Mouse (Mus musculus): Measurements from ENCODE around the gene Akr1d1.

Akr1d1 gene

DNA sequence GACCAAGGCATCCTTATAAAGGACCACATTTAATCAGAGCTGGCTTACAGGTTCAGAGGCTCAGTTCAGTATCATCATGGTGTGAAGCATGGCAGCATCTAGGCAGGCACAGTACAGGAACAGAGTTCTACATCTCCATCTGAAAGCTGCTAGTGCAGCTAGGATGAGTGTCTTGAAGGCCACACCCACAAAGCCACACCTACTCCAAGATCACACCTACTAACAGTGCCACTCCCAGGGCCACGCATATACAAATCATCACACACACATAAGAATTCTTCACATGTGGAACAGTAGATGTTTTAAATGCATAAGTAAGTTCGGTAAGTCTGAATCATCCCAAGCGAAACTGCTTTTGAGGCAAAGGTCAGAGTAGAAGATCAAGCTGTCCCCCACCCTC, 33.9 kb downstream of the Akr1d1 start:
- DNase-seq (ENCODE audit: low spot score in 2 of 2), result no peak

DNA sequence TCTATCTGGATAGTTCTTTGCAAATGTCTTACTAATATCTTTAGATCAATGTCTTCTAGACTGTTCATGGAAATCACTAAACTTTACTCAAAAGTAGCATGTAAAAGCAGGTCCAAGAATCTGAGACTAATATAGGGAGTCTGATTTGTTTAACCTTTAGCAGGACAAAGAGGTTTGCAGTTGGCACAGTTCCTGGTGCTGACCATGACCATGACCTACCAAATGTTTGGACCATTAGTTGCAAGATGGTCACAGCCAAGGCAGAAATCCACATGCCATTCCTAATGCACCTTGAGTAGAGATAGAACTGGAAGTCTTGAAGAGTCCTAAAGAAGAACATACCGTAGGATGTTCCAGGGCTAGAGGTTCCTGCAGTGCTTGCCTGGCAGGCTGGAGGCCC, 37.4 kb downstream of the Akr1d1 start:
- no peak for DNase-seq (ENCODE audit: low spot score in 2 of 2)

DNA sequence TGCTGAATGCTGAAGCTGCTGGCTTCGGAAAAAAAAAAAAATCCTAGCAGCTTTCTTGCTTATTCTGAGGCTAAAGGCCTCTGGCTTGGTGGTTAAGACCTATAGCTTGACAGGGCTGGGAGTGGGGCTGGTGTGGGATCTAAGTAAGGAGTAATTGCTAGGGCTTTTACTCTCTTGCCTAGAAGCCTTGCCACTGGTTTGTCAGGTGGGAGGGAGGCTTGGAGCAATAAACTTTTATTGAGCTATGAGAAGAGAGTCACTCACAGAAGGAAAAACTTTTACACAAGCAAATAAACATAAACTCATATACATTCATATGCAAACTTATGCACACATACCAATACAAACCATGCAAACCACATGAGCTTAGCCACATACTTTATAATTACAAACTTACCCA, 42.0 kb downstream of the Akr1d1 start:
- no peak for DNase-seq (ENCODE audit: low spot score in 2 of 2)

DNA sequence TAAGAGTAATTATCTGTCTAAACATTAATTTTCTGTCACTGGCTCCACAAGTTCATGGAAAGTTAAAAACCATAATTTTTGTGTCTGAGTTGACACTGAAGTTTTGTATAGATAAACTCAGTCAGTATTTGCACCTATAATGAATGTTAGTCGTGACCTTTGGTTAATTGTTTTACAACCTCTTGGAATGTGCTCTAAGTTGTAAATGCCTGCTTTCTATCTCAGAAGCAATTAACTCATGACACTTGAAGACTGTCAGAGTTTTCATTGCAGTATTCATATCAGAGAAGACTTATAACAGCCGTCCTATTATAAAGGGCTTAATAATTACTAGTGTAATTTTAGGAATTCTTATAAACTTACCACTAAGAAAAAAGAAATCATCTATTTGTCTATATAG, 43.0 kb downstream of the Akr1d1 start:
- DNase-seq (ENCODE audit: low spot score in 2 of 2), result no peak

DNA sequence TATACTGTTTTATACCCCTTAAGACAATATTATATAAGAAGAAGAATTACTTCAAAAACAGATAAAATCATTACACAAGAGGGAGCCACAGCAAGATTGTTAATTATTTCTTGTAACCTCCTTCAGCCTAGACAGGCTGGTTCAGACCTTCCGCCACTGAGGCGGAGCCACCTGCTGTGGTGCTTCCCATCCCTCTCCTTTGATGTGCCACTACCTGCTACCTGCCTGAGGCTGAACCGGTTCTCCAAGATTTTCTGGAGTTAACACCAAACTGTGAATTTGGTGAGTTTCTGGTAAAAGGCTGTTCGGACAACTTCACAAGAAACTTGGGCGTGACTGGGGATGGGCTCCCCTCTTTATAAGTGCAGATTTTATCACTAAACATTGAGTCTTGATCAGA, 50.5 kb downstream of the Akr1d1 start:
- DNase-seq (ENCODE audit: low spot score in 2 of 2), result no peak

DNA sequence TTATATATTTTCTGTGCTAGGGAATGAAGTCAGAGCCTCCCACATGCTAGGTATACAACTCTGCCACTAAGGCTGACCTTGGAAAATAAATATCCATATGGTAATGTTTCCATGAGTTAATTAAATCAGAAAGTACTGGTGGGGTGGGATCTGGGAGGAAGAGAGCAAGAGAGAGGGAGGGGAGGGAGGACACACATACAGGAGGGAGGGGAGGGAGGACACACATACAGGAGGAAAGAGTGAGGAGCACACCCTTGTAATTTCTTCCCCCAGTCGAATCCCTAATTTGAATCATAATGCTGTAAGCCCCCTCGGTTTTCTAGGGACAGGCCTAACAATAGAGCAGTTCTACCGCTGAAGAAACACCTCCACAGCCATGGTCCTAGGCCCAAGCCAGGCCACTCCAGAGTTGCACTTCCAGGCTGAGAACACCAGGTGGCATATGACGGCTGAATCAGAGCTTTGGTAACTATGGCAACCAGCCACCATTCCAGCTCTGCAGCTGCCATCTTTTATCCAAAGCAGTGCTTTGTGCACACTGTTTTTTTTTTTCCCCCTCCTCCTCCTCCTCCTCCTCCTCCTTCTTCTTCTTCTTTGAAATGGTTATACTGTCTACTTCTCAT, 59.5 kb downstream of the Akr1d1 start:
- peak; percentile 25 to 43 for DNase-seq (ENCODE audit: low spot score in 2 of 2)

DNA sequence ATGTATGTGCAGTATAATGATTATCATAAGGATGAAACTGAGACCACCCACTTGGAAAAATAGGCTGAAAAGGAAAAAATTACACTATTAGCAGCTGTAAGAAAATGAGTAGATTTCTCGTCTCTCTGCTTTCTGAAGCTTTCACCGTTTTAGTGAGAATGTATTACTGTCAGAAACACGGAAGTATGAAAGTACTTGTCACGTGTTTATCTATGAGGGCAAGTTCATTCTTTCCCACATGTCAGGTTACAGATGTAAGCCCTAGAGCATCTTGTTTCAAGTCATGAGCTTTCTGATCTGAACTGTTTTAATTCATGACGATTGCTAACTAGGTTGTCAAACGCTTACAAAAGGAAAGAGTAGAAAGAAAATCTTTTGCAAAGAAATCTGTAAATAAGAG, 60.8 kb downstream of the Akr1d1 start:
- no peak for DNase-seq (ENCODE audit: low spot score in 2 of 2)

DNA sequence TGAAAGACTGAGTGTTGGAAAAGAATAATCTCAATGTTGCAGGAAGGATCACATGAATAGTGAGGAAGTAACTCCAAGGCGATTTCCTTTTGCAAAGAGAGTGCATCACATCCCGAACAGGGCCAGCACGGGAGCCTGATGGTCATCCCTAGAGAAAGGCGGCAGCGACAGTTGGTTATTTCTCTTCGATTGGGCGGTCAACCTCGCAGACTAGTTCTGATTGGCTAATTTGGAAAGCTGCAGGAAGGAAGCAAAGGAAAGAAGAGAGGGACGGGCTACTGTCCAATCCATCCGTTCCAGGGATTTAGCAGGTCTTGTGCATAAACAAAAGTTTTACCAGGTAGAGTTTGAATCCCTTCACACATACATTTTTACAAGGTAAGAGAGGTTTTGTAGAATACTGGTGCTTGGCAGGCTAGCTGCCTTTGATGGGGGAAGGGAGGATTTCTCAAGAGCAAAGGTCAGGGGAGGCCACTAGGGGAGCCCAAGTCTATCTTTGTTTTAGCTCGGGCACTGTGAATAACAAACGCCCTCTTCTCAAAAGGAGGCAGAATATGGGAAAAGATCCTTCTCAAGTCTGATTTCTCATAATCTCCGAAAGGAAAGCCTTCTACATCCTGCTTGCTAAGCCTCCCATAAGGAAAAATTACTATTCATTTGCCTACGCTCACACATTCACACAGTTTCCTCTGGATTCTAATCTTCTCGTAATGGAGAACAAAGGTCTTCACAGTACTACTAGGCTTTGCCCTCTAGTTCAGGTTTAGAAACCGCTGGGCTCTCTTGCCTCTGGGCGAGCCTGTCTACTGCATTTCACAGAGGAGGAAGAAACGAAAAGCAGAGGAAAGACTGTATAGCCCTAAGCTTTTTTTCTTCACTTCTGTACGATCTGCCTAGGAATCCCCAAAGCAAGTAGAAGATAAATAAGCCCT, 62.4 kb downstream of the Akr1d1 start:
- DNase-seq (ENCODE audit: low spot score in 2 of 2), result peak; percentile 50 to 62

DNA sequence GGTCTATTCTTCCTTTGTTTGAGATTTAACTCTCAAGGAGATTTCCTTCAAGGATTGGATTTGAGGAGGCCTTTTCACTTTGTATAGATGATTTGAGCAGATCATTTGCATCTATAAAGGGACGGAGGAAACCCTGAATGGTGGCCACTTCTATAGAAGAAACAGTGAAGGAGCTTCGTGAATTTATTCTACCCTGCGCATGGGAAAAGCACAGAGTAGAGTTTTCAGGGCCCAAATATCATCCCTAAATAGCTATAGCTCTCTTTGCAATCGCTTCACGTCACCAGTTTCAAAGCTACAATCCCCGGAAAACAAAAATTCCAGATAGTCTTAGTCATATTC, 63.0 kb downstream of the Akr1d1 start:
- no peak for DNase-seq (ENCODE audit: low spot score in 2 of 2)

DNA sequence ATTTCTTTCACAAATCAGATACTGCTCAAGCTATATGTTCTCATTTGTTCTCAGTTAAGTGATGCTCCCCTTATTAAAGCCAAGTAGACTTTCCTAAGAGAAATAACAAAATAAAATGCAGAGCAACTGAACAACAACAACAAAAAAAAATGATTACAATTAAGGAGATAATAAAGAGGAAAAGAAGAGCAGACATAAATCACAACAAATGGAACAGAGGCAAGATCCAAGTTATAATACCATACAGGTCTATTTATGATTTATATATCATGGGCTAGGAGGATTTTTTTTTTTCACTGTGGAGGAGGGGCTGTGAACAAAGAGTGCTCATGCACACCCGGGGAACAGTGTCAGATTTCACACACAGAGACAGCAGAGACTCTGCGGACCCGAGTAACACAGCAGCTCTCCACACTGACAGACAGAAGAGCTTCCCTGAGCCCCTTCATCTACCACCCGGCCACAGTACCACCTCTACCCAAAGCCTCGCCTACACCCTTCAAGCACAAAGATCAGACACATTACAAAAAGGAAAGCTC, 63.6 kb downstream of the Akr1d1 start:
- no peak for DNase-seq (ENCODE audit: low spot score in 2 of 2)

DNA sequence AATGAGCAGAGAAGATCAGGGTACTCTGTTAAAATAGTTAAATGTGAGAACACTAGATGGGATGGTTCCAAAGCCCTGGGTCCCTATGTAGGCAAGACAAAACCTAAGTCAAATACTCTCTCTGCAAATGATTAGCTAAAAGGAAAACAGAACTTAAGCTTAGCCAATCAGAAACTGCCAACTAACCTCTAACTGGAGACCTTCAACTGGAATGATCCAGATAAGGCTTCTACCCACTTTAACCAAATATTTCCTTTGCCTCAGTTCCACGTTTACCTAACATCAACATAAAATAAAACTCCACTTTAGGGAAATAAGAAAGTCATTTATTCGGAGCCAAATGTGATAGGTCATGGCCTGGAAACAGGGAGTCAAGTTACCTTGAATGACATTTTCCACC, 67.1 kb downstream of the Akr1d1 start:
- no peak for DNase-seq (ENCODE audit: low spot score in 2 of 2)

DNA sequence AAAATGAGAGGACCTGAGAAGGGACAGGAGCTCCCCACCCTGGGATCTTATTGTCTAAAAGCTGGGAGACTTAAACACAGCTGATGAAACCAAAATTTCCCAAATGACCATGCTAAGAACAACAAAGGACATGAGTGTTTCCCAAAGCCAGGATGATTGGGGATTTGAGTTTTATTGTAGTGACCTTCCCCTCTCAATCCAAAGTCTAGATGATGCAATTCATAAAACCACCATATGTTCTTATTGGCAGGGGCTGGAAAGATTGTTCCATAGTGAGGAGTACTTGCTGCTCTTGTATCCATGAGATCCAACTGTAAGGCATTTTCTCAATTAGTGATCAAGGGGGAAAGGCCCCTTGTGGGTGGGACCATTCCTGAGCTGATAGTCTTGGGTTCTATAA, 68.1 kb downstream of the Akr1d1 start:
- DNase-seq (ENCODE audit: low spot score in 2 of 2), result no peak

DNA sequence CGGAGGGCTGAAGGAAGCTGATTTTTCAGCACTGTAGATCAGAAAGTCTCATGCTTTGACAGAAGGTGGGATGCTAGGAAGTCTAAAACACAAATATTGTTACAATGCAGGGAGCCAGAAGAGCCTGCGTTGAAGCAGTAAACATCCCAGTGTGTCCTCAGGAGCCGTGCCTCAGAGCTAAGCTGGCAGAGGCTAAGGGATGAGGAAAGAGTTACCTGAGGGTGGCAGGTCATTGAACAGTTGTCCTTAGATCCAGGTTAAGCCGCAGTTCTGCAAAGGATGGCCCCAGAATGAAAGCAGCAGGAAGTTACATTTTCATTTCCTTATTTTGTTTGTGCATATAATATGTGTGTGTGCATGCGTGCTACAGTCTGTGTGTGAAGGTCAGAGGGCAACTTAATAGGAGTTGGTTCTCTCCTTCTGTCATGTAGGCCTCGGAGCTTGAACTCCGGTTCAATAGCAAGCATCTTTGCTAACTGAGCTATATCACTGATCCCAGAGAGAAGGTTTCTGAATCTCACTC, 71.1 kb downstream of the Akr1d1 start:
- DNase-seq (ENCODE audit: low spot score in 2 of 2), result no peak

DNA sequence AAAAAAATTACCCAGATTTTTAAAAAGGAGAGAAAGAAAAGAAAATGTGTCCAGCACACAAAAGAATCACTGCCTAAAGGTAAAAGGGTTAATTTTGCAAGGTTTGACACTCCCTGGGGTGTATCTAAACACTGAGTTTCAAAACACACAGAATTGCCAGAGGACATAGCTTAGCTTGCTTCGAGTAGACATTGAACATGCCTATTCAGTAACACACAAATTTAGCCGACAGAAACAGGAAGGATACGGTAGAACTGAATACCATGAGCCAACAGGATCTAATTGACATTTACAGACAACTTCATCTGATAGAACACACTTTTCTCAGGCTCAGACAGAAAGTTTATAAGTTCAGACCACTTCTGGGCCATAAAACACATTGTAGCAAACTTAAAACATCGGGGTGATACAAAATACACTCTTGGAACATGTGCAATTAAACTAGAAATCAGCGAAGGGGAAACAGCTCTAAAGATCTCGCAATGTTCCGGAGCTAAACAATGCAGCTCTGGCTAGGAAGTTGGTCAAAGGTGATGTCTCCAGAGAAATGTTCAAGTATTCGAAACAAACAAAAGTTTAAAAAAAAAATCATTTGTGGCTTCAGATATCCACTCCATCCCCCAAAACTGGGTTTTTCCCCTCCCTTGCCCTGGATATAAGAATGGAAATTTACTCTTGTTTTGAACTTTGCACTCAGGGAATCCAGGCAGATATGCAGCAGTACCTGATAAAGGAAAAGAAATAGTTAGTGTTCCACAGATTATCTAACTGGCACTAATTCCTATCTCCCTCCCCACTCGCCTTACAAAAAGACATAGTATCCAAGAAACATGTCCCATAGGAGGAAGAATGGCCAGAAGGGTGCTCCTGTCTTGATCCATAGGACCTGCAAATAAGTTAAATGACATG, 73.1 kb downstream of the Akr1d1 start:
- DNase-seq (ENCODE audit: low spot score in 2 of 2), result peak; percentile 41 to 63

DNA sequence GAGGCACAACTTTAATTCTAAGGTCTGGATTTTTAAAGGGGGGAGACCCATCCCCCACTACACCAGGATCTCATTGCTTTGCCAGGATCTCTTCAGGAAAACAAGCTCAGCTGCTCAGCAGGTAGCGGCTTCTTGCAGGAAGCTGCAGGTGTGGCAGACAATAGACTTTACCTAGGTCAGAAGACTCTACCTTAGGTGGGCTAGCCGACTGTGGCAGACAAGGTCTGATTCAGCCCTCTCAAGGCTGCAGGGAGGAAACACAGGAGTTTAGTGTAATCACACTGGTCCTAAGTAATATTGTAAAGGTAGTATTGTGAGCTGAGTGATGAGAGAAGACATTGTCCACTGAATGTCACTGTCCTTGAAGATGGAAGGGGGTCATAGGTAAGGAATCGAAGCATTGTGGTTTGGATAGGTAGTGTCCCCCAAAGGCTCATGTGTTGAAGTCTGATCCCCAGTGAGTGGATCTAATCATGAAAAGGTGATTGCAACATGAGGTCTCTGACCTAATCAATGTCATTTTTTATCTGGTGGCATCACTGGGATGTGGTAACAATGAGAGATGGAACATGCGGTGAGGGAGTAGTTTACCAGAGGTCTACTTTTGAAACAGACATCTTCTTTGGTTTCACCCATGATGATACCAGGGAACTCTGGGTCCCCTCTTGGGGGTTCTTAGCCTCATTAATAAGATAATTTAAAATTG, 74.4 kb downstream of the Akr1d1 start:
- no peak for DNase-seq (ENCODE audit: low spot score in 2 of 2)

DNA sequence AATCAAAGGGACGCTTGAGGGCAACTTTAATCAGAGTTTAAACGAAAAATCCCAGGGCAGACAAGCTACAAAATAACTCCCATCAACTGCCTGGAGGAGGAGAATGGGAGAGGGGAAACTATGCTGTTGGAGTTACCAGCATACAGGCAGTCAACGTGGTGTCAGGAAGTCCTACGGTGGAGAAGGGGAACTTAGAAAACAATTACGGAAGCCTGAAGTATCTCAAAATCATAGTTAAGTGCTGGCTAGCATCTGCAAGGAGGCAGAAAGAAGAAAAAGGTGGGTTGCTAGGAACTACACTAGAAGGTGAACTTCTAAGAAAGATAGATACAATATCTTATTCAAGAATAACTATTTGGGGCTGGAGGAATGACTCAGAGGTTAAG, 74.9 kb downstream of the Akr1d1 start:
- DNase-seq (ENCODE audit: low spot score in 2 of 2), result no peak

DNA sequence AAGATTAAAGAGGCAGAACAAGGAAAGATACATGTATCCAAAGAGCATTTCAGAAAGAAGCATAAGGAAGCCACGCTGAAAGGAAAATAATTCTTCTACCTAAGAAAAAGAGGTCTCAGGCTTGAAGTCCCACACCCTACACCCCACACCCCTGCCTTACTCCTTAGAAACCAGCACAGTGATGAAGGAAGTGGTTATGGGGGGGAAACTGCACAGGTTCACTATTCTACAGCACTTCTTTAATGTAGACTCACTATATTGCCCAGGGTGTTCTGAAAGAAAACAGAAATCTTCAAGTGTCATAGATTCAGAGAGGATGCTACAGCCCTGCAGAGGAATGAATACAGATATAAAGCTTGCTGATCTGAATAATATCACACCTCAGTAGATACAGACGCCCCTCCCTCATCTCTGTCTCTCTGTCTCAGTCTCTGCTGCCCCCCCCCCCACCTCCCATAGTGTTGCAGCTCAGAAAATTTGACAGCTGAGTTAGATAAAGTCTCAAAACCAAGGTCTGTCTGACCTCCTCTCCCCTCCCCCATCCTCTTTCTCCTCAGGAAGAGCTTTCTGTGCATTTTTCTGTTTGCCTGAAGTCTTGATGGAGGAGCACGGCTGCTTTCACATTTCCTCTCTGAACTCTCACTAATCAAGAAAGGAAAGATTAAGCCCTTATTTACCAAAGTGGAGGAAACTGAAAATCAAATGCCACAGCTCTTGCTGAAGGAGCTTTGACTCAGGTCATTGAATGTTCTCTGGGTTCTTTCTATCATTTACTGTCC, 77.7 kb downstream of the Akr1d1 start:
- DNase-seq (ENCODE audit: low spot score in 2 of 2), result no peak

DNA sequence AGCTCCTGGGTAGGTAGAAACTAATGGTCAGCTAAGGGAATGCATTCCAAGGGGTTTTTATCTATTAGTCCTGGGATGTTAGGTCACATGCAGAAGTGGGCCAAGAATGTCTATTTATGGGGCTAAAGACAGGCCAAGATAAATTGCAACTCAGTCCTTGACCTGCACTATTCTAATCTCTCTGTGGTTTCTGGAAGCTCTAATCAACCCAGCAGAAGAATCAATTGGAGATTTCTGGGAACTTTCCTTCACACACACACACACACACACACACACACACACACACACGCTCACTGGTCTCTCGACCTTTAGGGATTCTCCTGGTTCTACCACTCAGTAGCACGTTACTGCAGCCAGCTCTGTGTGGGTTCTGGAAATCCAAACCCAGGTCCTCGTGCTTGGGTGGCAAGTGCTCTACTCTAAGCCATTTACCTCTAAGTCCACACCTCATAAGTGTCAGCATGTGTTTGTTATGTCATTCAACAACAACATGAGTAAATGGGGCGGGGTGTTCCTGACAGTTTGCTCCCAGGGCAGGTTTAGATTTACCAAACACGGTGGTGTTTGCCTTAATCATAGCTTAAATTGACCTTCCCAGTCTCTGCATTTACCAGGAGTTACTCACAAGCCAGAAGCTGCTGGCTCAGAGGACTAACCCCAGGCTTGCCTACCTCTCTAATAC, 82.8 kb downstream of the Akr1d1 start:
- DNase-seq (ENCODE audit: low spot score in 2 of 2), result no peak

DNA sequence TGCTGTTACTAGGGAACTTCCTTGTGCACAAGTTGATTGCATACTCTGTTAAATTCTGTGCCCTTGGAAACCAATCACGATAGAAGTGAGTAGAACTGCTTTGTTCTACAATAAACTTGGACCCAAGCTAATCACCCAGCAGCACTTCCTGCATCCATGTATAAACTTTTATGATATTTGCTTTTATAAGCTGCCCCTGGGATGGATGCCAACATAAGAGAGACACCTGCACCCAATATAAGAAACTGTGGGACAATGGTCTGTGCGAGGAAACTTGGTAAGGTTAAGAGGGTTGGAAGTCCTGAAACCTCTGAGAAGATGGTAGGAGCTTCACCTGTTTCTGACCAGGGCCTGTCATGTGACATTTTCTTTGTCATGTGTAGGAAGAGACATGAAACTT, 85.5 kb downstream of the Akr1d1 start:
- DNase-seq (ENCODE audit: low spot score in 2 of 2), result no peak

DNA sequence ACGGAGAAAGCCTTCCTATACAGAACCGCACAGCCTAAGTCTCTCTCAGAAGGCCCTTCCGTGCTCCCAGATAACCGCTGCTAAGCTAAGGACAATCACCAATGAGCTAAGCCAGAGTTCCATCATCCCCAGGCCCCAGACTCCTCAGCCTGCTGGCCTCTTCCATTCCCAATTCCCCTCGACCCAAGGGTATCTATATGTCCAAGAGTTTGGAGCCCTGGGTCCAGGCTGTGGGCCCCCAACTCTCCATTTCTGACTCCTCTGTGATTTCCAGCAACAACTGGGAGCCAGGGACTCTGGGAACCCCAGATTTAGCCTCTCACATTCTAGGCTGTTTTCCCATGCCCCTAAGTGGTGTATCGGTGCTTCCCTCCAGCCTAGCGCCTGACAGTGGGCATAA, 86.2 kb downstream of the Akr1d1 start:
- DNase-seq (ENCODE audit: low spot score in 2 of 2), result no peak
